Mouse (Mus musculus): ENCODE results near the gene Syt6.

DNA sequence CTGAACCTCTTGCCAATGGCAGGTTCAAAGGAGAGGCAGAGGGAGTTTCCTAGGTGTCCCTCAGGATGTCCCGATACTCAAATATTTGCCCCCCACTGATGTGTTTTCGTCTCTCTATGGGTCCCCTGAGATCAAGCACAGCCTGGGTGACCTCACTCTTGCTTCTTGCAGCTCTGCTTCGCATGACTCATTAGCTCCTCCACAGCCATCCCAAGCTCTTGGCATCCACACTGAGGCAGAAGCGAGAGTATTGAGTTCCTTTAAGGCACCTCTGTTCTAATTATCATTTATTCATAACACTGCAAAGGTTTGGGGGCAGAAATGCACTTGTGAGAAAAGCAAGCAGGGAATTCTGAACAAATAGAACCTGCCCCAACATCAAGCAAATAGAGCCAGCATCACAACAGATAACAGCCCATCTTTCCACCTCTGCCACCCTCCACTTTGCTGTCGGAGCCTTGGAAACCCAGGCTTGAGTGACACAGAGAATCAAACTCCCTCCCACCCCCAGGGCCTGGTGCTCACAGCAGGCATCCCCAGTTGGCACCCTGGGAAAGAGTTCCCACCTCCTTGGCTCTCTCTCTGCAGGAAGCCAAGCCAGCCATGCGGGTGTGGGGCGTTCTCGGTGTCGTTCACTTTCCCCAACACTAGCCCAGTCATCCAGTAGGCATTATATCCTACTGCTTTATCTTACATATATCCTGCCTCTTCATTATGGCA, 37.8 kb downstream of the Syt6 start:
- TF ChIP-seq CTCF (IDR thresholded peaks at IDR 0.05; ENCODE audit: borderline replicate concordance, extremely low read depth, insufficient read depth, insufficient read length), result no peak
- TF ChIP-seq POLR2A (IDR thresholded peaks at IDR 0.05; ENCODE audit: borderline replicate concordance, extremely low read depth, insufficient read depth, insufficient read length, poor library complexity, severe bottlenecking), result no peak

Measured in brain, embryonic 14.5 days (tissue).